Mouse (Mus musculus) frontal cortex, postnatal 25 days (tissue): ENCODE measurements around the gene Bhmt.
"Not testable (repeated sequence)": the region's sequence is repeated elsewhere in the genome, so short reads cannot be mapped to it uniquely, and the experiment has no call there.

ENCODE experiments used
- DNase-seq, 2 experiments: peaks; one replicate each; pipeline ENCODE4 v3.0.0; 2022; ENCODE audit warnings: low spot score in 2 of 2

The Bhmt gene

DNA sequence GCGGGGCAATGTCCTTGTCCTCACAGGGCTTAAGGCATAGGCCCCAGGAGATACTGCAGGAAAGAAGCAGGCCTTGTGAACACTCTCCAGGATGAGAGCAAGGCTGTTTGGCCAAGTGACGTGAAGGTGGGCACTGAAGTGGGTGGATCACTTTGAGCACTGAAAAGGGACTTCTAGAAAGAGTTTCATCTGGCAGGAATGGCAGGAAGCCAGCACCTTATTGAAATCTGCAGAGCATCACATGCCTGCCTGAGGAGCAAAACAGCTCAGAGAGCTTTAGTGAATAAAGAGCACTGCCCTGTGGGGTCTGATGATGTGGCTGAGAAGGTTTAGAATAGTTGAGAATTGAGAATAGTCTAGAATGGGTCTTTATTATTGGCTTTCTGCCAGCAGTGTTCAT is 29.3 kb downstream of the Bhmt start:
- DNase-seq: no peak

DNA sequence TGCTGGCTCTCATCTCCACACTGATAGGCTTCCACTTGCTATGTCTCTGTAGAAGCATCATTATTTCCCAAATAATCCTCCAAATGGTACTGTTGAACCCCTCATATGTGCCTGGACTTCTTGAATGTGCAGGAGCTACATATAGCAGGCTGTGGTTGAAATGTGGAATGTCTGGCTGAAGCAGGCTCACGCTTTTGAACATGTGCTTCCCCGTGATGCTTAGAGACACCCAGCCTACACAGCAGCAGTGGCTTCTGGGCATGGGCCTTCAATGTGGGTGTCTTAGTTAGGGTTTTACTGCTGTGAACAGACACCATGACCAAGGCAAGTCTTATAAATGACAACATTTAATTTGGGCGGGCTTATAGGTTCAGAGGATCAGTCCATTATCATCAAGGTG is 30.1 kb downstream of the Bhmt start:
- no peak for DNase-seq

DNA sequence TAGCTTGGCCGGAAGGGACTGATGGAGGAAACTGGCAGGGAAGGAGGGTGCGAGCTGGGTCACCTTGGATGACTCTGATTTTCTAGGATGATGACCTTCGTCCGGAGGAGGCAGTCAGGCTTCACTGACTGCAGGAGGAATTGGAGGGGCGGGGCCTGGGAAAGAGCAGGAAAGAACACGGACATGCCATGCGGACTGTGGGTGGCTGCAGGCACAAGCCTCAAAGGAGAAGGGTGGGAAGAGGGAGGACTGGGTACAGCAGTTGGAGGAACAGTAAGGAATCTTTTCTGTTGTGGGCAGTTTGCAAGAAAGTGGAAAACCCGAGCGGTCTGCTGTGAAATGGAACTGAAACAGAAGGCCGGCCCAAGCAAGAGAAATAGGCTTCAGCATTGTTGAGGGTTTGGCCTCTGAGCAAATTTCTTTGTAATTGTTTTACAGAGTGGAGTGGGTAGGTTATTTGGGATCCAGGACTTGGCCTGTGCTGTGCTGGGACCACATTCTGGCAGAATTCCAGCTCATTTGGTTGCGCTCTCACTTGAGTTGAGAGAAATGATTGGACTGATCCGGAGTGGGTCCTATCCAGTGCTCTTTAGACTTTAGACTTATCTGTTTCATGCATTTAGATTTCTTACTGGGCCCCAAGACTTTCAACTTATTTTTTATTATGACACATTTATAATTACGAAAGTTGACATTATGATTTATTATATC is 30.7 kb downstream of the Bhmt start:
- peak in 1 of 2 experiments; percentile 18 for DNase-seq

DNA sequence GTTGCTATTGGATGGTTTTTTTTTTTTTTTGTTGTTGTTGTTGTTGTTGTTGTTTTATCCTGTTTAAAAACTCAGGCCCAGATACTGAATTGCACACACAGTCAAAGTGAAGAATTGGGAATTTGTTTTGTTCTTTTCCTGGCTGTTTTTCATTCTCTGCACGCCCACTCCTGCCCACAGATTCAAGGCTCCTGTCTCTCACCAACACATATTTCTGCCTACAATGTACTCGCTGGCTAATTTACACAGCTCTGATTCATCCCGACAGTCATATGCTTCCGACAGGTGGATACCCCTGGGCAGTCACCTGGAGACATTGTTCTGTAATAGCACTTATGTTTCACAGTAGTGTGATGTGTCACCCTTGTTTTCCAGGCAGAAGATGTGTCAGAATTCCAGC is 33.1 kb downstream of the Bhmt start:
- DNase-seq: no peak

DNA sequence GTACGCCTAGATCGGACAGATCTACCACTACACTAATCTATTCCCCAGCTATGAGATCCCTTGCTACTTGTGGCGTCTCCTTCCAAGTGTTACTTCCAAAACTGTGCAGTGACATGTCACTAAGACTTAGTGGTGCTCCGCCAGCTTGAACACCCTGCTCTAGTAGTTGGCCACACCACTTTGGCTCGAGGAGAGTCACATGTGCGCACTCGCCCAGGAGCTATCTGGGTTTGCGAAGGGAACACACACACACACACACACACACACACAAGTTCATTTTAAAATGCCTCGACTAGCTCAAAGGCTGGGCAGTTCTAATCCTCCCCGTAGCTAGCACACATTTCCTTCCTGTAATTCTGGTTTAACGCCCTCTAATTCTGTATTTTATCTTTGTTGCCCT is 36.2 kb downstream of the Bhmt start:
- DNase-seq: no peak

DNA sequence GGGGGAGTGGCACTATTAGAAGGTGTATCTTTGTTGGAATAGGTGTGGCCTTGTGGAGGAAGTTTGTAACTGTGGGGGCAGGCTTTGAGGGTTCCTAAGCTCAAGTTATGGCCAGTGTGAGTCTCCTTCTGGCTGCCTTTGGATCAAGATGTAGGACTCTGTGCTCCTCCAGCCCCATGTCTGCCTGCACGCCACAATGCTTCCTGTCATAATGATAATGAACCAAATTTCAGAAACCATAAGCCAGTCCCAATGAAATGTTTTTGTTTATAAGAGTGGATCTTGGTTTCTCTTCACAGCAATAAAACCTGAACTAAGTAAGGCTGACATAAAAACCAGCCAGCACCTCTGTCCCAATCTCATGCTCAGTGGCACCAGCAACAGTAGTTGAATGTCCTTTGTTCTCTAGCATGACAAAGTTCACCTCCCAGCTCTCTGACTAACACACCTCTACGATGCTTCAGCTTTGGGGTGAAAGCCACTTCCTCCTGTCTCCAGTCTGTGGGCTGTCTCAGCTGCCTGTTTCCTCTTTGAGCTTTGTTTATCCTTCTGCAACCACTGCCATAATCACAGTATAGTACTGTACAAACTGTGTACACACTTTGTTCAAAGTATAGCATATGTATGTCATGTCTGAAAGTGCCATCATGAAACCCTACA is 44.6 kb downstream of the Bhmt start:
- DNase-seq: no peak

DNA sequence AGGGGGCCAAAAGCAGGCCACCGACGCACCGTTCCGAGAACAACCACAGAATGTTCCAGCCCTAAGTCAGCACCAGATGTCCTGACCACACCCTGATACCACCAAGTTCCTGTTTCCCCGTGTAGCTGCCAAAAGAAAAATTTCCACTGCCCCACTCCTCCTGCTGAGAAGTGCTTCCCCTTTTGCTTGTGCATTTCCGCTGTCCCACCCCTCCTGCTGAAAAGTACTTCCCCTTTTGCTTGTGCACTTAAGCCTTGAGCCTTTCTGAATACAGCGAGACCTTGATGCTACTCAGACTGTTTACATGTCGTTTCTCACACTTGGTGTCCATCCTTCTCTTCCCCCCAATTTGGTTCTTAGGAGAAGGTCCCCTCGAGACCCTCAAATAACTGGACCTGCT is 55.2 kb downstream of the Bhmt start:
- not testable (repeated sequence) for DNase-seq

DNA sequence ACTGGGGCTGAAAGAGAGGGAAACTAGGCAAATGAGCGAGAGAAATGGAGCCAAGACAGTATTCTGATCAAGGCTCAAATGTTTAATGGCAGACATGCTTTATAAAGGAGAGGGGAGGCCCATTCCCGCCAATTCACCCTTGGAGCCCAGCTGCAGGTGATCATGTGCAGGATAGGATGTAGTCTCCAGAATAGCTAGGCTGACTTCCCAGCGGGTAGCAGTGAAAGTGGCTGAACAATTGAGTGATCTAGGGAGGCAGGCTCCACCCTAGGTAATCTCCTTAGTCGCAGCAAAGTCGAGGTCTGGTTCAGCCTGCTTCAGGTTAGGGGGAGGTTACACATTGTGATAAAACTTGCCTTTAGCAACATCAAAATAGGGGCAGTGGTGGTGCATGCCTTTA is 57.3 kb downstream of the Bhmt start:
- DNase-seq: no peak

DNA sequence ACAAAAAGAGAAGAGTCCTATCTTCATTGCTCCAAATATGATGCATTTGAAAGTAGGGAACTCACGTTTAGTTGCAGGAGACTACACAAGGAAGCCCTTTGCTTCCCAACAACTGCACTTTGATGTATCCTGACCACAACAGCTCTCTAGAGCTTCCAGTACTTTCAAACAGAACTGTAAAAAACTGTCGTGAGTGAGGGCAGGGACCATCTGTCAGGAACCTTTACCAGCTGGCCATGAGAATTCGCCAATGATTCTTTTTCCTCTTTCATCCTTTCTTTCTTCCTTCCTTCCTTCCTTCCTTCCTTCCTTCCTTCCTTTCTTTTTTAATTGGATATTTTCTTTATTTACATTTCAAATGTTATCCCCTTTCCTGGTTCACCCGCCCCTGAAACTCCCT is 68.1 kb downstream of the Bhmt start:
- no peak for DNase-seq
